Mouse (Mus musculus) lung, embryonic 15.5 days (tissue): Measurements from ENCODE around the gene Xdh. TPM values are rescaled to one million over a fixed set of nuclear protein-coding genes. Genes with fewer than 3 reads are reported as not detected.

Source experiments
- ATAC-seq: fragments of 200-750 bp; cut with Nextera tagmentation; 2 replicates; pipeline ENCODE4 v1.8.0; 2017; ENCODE audit warnings: moderate number of reproducible peaks, borderline replicate concordance; ENCODE audit not compliant: low FRiP score, low TSS enrichment; ENCODE audit errors: extremely low read depth
- H3K27ac ChIP-seq: fragments of 300-500 bp; sonication (generic); 2 replicates; pipeline ENCODE4 v1.5.1; 2015; ENCODE audit warnings: moderate library complexity, mild to moderate bottlenecking, inconsistent platforms
- H3K27me3 ChIP-seq: fragments of 300-500 bp; sonication (generic); 2 replicates; pipeline ENCODE4 v1.6.1; 2015; ENCODE audit warnings: inconsistent platforms
- H3K36me3 ChIP-seq: fragments of 300-500 bp; sonication (generic); 2 replicates; pipeline ENCODE4 v1.6.1; 2015; ENCODE audit warnings: inconsistent platforms
- H3K4me1 ChIP-seq: fragments of 300-500 bp; sonication (generic); 2 replicates; pipeline ENCODE4 v1.6.1; 2015; ENCODE audit warnings: inconsistent platforms
- H3K4me2 ChIP-seq: fragments of 300-500 bp; sonication (generic); 2 replicates; pipeline ENCODE4 v1.6.1; 2015; ENCODE audit warnings: inconsistent platforms, mild to moderate bottlenecking, moderate library complexity
- H3K4me3 ChIP-seq: fragments of 300-500 bp; sonication (generic); 2 replicates; pipeline ENCODE4 v1.5.1; 2015; ENCODE audit warnings: mild to moderate bottlenecking, inconsistent platforms
- H3K9ac ChIP-seq: fragments of 300-500 bp; sonication (generic); 2 replicates; pipeline ENCODE4 v1.6.1; 2015; ENCODE audit warnings: inconsistent platforms
- H3K9me3 ChIP-seq: fragments of 300-500 bp; sonication (generic); 2 replicates; pipeline ENCODE4 v1.6.1; 2016; ENCODE audit warnings: inconsistent platforms
- WGBS: fragments of 180-500 bp; shearing (Covaris S2); methylation state at CpG from one replicate; pipeline ENCODE4 v1.1.7; 2015; 5-methylcytosine and 5-hydroxymethylcytosine counted together
- polyA plus RNA-seq: library from polyadenylated mRNA; unstranded; fragments of >200 nt; fragmentation: Nextera tagmentation; extraction: Ambion mirVana; gene quantifications from 2 replicates; pipeline ENCODE4 v1.2.1, GENCODE M21; 2015

Gene Xdh
- polyA plus RNA-seq, 1 experiment from 2014 or later = 6.0 TPM

- Histone ChIP-seq H3K9me3 (no peaks in the 10 kb centered on the region), H3K27ac (peak overlapping the region; percentile 64; the same call in 1 of the 2 replicates), H3K4me3 (no peak overlapping the region), H3K9ac (no peak overlapping the region), H3K27me3 (no peaks in the 10 kb centered on the region), H3K36me3 (no peaks in the 10 kb centered on the region), H3K4me2 (no peak overlapping the region), H3K4me1 (peaks cover 8% of the 10 kb centered on the region)
- WGBS = 26% methylated on average over 2 of the region's 2 CpGs
- peak; percentile 49; the same call in 1 of the 2 replicates for ATAC-seq
Observed at GRCm38 (mm10) chr17:73962628-73963043, 12.6 kb upstream of the Xdh start.

DNA sequence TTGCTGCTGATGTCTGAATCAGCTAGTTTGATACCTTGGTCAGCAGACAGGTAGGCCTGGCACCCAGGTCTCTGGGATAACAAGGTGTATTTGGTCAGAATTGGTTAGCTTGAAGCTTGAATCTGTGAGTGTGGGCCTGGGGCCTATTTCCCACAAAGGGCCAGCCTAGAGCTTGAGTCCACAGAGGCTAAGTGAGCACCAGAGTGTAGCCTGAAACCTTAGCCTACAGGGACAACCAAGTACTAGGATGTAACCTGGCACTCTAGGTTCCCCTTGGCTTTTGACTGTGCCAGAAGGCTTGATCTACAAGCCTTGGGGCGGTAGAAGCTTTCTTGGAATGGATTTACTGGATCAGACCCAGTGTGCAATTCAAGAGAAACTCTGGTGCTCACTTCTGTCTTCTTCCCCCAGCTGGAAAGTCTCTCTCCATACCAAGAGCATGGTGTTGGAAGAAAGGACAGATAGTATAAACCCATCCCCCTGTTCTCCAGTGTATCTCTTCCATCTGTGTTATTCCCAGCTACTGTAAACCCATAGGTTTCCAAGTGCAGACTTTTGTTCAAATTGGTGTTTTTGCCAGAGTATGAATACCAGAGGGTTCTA lies 11.9 kb upstream of the Xdh start:
- ATAC-seq = no peak
- WGBS = 68% methylated on average over 1 of the region's 1 CpGs
- H3K27ac ChIP-seq = peak overlapping the region; percentile 64; the same call in 1 of the 2 replicates

GRCm38 (mm10) chr17:73960745-73961144 lies 10.7 kb upstream of the Xdh start:
- no peak overlapping the region for H3K9ac ChIP-seq
- H3K36me3 ChIP-seq = no peaks in the 10 kb centered on the region
- 84% methylated on average over 4 of the region's 4 CpGs for WGBS
- H3K9me3 ChIP-seq = no peaks in the 10 kb centered on the region
- no peak overlapping the region for H3K4me3 ChIP-seq
- no peak overlapping the region for H3K4me2 ChIP-seq
- H3K4me1 ChIP-seq = peaks cover 8% of the 10 kb centered on the region
- ATAC-seq = no peak
- H3K27ac ChIP-seq = no peak overlapping the region
- H3K27me3 ChIP-seq = no peaks in the 10 kb centered on the region

More for the DNA sequence above, 11.9 kb upstream of the Xdh start:
- H3K27me3 ChIP-seq = no peaks in the 10 kb centered on the region
- no peaks in the 10 kb centered on the region for H3K9me3 ChIP-seq
- H3K4me2 ChIP-seq = no peak overlapping the region
- no peak overlapping the region for H3K9ac ChIP-seq
- no peaks in the 10 kb centered on the region for H3K36me3 ChIP-seq
- H3K4me3 ChIP-seq = no peak overlapping the region
- peaks cover 8% of the 10 kb centered on the region for H3K4me1 ChIP-seq

DNA sequence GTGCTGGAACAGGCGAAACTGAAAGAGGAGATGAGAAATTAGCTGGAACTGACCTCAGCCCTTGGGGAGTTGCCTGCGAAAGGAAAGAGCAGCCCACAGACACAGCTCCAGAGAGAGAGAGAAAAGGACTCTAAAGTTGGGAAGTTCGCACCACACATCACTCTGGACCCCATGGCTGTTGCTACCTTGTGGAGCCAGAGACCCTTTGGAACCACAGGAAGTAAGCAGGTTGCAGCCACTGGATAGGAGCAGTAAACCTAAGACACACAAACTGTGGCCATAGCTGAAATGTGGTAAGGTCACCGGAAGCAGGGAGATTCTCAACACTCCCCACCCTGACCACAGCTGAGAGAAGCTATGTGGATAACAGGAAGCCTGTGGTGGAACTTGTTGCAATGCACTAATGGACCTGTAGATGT lies 2.1 kb upstream of the Xdh start:
- Histone ChIP-seq H3K9ac (no peak overlapping the region), H3K4me2 (no peak overlapping the region), H3K36me3 (no peaks in the 10 kb centered on the region), H3K9me3 (no peaks in the 10 kb centered on the region), H3K4me1 (peaks cover 17% of the 10 kb centered on the region), H3K4me3 (no peak overlapping the region), H3K27ac (no peak overlapping the region), H3K27me3 (no peaks in the 10 kb centered on the region)
- WGBS = 71% methylated on average over 4 of the region's 4 CpGs
- no peak for ATAC-seq

- WGBS = 68% methylated on average over 5 of the region's 5 CpGs
- H3K27ac ChIP-seq = no peak overlapping the region
- peaks cover 17% of the 10 kb centered on the region for H3K4me1 ChIP-seq
- no peak for ATAC-seq
- H3K9ac ChIP-seq = no peak overlapping the region
- H3K4me3 ChIP-seq = no peak overlapping the region
- no peaks in the 10 kb centered on the region for H3K9me3 ChIP-seq
- no peaks in the 10 kb centered on the region for H3K36me3 ChIP-seq
- no peaks in the 10 kb centered on the region for H3K27me3 ChIP-seq
- no peak overlapping the region for H3K4me2 ChIP-seq
Observed at GRCm38 (mm10) chr17:73950970-73951369, 974 bp upstream of the Xdh start.

DNA sequence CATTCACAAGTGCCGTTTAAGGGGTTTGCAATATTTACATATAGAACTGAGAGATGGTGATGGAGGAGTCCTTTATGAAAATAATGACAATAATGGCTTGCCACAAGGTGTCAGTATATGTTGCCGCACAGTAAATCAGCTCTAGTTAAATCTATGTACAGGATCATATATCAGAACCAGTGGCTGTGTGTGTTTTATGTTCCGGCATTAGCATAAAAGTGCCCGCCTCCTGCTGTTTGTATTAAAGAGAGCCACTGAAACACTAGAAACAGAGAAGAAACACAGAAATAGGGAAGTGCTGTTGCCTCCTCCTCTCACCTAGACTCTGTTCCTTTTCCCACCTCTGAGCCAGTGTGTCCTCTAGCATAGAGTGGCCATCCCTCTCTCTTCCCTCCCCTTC lies 498 bp downstream of the Xdh start:
- H3K4me1 ChIP-seq = peaks cover 17% of the 10 kb centered on the region
- peak; percentile 12; the same call in 1 of the 2 replicates for ATAC-seq
- H3K9me3 ChIP-seq = no peaks in the 10 kb centered on the region
- H3K4me3 ChIP-seq = peak overlapping the region; percentile 15
- H3K36me3 ChIP-seq = no peaks in the 10 kb centered on the region
- 57% methylated on average over 4 of the region's 4 CpGs for WGBS
- H3K4me2 ChIP-seq = peak overlapping the region; percentile 39
- peak overlapping the region; percentile 7; the same call in 1 of the 2 replicates for H3K27ac ChIP-seq
- H3K27me3 ChIP-seq = no peaks in the 10 kb centered on the region
- no peak overlapping the region for H3K9ac ChIP-seq

DNA sequence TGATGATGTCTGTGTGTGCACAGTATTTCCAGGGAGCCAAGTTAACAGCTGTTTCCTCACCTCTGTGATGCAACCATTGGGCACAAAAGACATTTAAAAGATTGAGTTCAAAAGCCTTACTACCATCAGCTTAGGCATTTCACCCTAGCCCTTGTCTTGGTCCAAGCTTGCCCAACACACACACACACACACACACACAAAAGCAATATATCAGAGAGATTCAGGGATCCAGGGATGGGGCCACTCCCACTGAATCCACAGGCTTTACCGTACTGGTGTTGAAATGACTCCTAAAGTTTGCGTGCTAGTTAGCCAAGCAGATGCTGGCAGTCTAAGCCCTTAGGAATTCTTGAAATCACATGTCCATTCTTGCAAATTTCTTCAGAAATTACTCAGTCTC lies 1.2 kb downstream of the Xdh start:
- ATAC-seq = no peak
- H3K36me3 ChIP-seq = no peaks in the 10 kb centered on the region
- peak overlapping the region; percentile 57; the same call in 1 of the 2 replicates for H3K27ac ChIP-seq
- H3K4me3 ChIP-seq = no peak overlapping the region
- WGBS = 64% methylated on average over 2 of the region's 2 CpGs
- H3K27me3 ChIP-seq = no peaks in the 10 kb centered on the region
- no peak overlapping the region for H3K9ac ChIP-seq
- no peaks in the 10 kb centered on the region for H3K9me3 ChIP-seq
- peaks cover 17% of the 10 kb centered on the region for H3K4me1 ChIP-seq
- H3K4me2 ChIP-seq = no peak overlapping the region

DNA sequence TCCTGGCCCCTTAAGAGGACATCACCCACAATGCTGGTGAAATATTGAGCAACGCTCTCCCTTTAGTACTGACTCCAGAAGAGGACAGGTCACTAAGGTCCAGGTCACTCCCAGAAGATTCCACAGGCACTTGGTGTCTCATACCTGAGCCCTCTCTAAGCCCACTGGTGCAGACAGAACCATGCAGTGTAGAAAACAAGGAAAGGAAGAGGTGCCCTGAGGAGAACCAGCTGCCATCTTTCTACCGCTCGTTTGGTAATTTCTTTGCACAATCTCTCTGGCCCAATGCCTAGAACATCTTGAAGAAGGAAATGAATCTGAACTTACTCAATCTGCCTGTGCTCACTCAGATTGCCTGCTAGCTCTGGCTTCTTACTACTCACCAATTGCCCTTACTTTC lies 2.0 kb downstream of the Xdh start:
- Histone ChIP-seq H3K4me1 (peaks cover 17% of the 10 kb centered on the region), H3K9me3 (no peaks in the 10 kb centered on the region), H3K4me2 (no peak overlapping the region), H3K27me3 (no peaks in the 10 kb centered on the region), H3K27ac (peak overlapping the region; percentile 63), H3K36me3 (no peaks in the 10 kb centered on the region), H3K4me3 (no peak overlapping the region), H3K9ac (no peak overlapping the region)
- ATAC-seq = peak; percentile 54; the same call in 1 of the 2 replicates
- 63% methylated on average over 3 of the region's 3 CpGs for WGBS

DNA sequence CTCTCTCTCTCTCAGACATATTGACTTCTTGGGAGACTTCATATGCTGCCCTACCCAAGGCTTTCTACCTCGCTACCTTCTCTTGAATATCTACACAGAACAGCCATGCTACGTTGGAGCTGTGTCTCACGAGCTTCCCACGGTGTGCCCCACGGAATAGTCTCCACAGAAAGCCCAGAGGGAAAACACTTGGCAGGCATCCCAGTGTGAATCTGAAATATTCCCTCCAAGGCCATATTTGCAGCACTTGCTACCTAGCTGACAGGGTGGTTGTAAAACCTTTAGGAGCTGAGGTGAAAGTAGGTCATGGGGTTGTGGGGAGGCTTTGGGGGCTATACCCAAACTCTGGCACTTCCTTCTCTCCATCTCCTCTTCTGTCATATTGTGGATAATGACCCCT lies 3.1 kb downstream of the Xdh start:
- WGBS = 61% methylated on average over 5 of the region's 5 CpGs
- H3K4me3 ChIP-seq = no peak overlapping the region
- H3K9me3 ChIP-seq = no peaks in the 10 kb centered on the region
- H3K27ac ChIP-seq = no peak overlapping the region
- H3K27me3 ChIP-seq = no peaks in the 10 kb centered on the region
- no peak overlapping the region for H3K9ac ChIP-seq
- no peaks in the 10 kb centered on the region for H3K36me3 ChIP-seq
- no peak for ATAC-seq
- no peak overlapping the region for H3K4me2 ChIP-seq
- H3K4me1 ChIP-seq = peaks cover 17% of the 10 kb centered on the region

- Histone ChIP-seq H3K4me3 (no peak overlapping the region), H3K4me1 (peaks cover 9% of the 10 kb centered on the region), H3K9ac (no peak overlapping the region), H3K36me3 (no peaks in the 10 kb centered on the region), H3K27ac (no peak overlapping the region), H3K27me3 (no peaks in the 10 kb centered on the region), H3K9me3 (no peaks in the 10 kb centered on the region), H3K4me2 (no peak overlapping the region)
- WGBS = 74% methylated on average over 5 of the region's 5 CpGs
- ATAC-seq = no peak
Observed at GRCm38 (mm10) chr17:73944661-73945060, 5.3 kb downstream of the Xdh start.

- Histone ChIP-seq H3K9me3 (no peaks in the 10 kb centered on the region), H3K9ac (no peak overlapping the region), H3K27me3 (no peaks in the 10 kb centered on the region), H3K4me2 (no peak overlapping the region), H3K27ac (no peak overlapping the region), H3K4me3 (no peak overlapping the region), H3K36me3 (no peaks in the 10 kb centered on the region), H3K4me1 (no peaks in the 10 kb centered on the region)
- no peak for ATAC-seq
- 37% methylated on average over 3 of the region's 3 CpGs for WGBS
Observed at GRCm38 (mm10) chr17:73942268-73942962, 7.6 kb downstream of the Xdh start.

DNA sequence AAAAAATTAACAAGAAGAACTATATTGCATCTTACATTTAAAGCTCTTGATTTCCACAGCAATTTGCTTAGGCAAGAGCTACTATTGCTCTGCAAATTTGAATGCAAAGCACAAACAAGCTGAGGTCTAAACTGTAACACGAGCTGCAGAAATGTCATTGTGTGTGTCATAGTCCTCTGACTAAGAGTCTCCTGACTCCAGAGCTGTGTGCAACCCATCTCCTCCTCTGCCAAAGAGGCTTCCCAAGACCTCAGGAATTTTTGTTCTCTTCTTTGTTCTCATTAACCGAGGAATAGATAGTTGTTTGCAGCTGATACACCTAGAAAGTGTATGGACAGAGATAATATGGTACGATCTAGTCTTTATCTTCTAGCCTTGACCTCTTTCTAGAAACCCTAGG lies 8.2 kb downstream of the Xdh start:
- no peak overlapping the region for H3K4me3 ChIP-seq
- no peaks in the 10 kb centered on the region for H3K27me3 ChIP-seq
- ATAC-seq = no peak
- H3K27ac ChIP-seq = no peak overlapping the region
- H3K36me3 ChIP-seq = no peaks in the 10 kb centered on the region
- H3K4me1 ChIP-seq = no peaks in the 10 kb centered on the region
- no peak overlapping the region for H3K4me2 ChIP-seq
- 54% methylated on average over 3 of the region's 3 CpGs for WGBS
- H3K9ac ChIP-seq = no peak overlapping the region
- H3K9me3 ChIP-seq = no peaks in the 10 kb centered on the region
